Mouse (Mus musculus) pancreas, adult 10 weeks (tissue): ENCODE data around the gene P2ry13. TPM values are rescaled to one million over a fixed set of nuclear protein-coding genes. Genes with fewer than 3 reads are reported as not detected.

ENCODE experiments used
- polyA plus RNA-seq: library from polyadenylated mRNA; stranded (reverse); fragments of 350-450 nt; fragmentation: Illumina TruSeq; extraction: RNeasy Lipid Tissue Mini Kit (QIAGEN cat#74804); gene quantifications from one replicate; pipeline ENCODE4 v1.2.3, GENCODE M21; 2015; ENCODE audit warnings: low read depth, low replicate concordance; ENCODE audit not compliant: insufficient read depth

The P2ry13 gene
- polyA plus RNA-seq, result 1.1 TPM

DNA sequence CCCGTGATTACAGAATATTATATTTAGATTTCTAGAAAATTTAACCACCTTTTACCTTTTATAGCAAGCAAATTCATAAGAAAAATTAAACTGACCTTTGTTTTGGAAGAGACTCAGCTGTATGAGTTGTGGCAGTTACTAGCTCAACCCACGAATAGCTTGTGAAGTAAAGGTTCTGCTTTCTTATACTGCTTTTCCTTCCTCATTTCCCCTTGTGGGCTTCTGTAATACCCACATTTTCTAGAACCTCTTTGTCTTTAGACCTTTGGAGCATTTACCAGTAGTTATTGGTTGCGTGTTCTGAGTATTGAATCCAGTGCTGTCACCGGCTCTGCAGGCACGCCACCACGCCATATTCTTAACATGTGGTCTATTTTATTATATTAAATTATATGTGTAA is at the start of gene P2ry13:
Gene P2ry13 (minus strand): TSS at position 156 of the 400 bp plus-strand sequence.

DNA sequence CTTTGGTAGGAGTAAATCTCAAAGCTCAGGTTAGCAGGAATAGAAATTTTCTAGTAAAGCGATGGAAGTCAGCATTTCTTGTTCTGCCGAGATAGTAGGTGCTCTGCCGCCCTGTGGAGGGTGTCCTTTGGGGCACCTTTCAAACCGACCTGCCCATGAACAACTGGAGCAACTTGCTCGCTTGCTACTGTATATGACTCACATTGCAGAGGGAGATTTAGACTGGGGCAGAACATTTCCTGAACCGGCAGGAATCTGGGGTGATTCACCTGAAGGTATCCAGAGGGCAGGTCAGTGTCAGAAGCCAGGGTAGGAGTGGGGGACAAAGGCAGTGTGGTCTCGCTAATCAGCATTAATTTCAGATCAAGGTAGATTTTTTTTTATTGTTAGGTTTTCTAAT is 15.7 kb downstream of the P2ry13 start, which contains the start of gene Gpr87:
Gene Gpr87 (minus strand): TSS at position 167 of the 400 bp plus-strand sequence.

Other genes with a start within 250 kb of the P2ry13 start
- 0.42 TPM for gene Med12l, start 205.1 kb downstream of the P2ry13 start, polyA plus RNA-seq
- gene Gpr171, start 109.1 kb downstream of the P2ry13 start, polyA plus RNA-seq, result not detected
- 6.7 TPM for gene P2ry14, start 57.3 kb downstream of the P2ry13 start, polyA plus RNA-seq
- not detected for gene Gpr87, start 15.8 kb downstream of the P2ry13 start, polyA plus RNA-seq
- 0.74 TPM for gene P2ry12, start 52.0 kb upstream of the P2ry13 start, polyA plus RNA-seq
- gene Igsf10, start 133.5 kb upstream of the P2ry13 start, polyA plus RNA-seq, result 1.0 TPM